Mouse (Mus musculus) ES-E14 (cell line): ENCODE measurements at regions not wholly inside any gene's neighbourhood (a gene's known extent, or its start where the extent isn't known, plus 50 kb on each side); places are given as distances from the start of the nearest gene placed in this dataset.

Source experiments
- CHD2 ChIP-seq: IDR thresholded peaks from 2 replicates; pipeline ENCODE4 v1.6.1; 2014; ENCODE audit warnings: mild to moderate bottlenecking, low read depth, low read length, inconsistent platforms
- HCFC1 ChIP-seq: IDR thresholded peaks from 2 replicates; pipeline ENCODE4 v1.6.1; 2012; ENCODE audit warnings: low read length, inconsistent platforms, borderline replicate concordance; ENCODE audit not compliant: insufficient read depth
- ZC3H11A ChIP-seq: IDR thresholded peaks from 2 replicates; pipeline ENCODE4 v1.6.1; 2012; ENCODE audit warnings: low read depth, mild to moderate bottlenecking, inconsistent platforms, low read length, borderline replicate concordance
- ZNF384 ChIP-seq: IDR thresholded peaks from 2 replicates; pipeline ENCODE4 v1.6.1; 2012; ENCODE audit warnings: low read depth, low read length, inconsistent platforms

DNA sequence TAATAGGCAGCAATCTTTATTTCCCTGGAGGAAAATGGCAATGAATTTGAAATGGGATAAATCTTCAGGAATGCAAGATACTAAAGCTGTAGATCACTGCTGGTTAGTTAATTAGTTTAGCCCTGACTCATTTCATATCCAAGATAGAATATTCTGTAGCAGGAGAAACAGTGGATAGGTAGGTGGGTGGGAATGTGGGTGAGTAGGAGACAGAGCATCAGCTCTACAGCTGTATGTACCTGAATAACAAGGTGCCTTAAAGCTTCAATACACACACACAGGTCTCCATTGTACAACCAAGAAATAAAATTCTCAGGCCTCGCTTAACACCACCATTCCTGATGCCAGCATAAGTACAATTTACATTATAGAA is 83.0 kb upstream of the Gm11232 start:
- TF ChIP-seq CHD2 (no peak), ZNF384 (no peak), HCFC1 (no peak), ZC3H11A (no peak)
